Comparison of ENCODE assay signal across 28 mouse cellular contexts in the genomic region with DNA sequence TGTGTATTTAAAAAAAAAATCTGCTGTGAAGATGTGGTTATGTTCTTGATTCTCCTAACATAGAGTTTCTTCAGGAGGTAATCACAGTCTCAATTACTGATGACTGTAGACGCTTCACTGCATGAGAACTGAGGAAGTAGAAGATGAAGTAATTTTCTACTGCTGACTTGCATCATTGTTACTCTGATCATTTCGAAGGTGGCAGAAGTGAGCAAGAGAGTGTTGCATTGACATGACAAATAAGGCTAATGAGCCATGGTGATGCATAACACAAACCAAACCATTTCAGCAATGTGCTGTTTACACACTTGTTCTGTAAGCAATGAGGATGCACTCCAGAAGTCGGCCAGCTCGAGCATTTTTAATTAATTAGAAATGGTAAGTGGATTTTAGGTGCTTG.
DNase-seq lines count a peak whose midpoint lies in the region; ATAC-seq and TF ChIP-seq lines count a peak whose summit lies in the region.
"Had no signal": no experiment of that assay in that cellular context is flagged by ENCODE, and none has a peak within 500 bp of the region (broad histone marks: within the 10 kb centered on the region; RNA-seq: fewer than 3 reads in every experiment).

No protein-coding gene starts in this region.

- ATAC-seq in megakaryocyte progenitor cell, adult 5-6 weeks (replicated peaks; ENCODE audit: poor library complexity), result peak; percentile 95
- ATAC-seq: intestine, postnatal 0 days had no signal

- H3K9me3 ChIP-seq in limb, embryonic 10.5 days (replicated peaks), result no peaks in the 10 kb centered on the region
- H3K9me3 ChIP-seq: embryonic facial prominence, embryonic 10.5 days; embryonic facial prominence, embryonic 15.5 days; forebrain, embryonic 12.5 days; heart, embryonic 13.5 days; limb, embryonic 13.5 days; megakaryocyte, embryonic 14.5 days; midbrain, embryonic 12.5 days; neural tube, embryonic 13.5 days had no signal

- no peak for TF ChIP-seq POLR2A in brain, embryonic 14.5 days (IDR thresholded peaks at IDR 0.05; ENCODE audit: borderline replicate concordance, extremely low read depth, insufficient read depth, insufficient read length, poor library complexity, severe bottlenecking)

- DNase-seq in lung, postnatal 25 days (ENCODE audit: low spot score), result peak; percentile 23
- no peak for DNase-seq in lung, postnatal 4 days
- peak; percentile 34 for DNase-seq in brain, embryonic 14.5 days (ENCODE audit: low read depth)
- peak; percentile 16 for DNase-seq in splenic B cell, adult 2 months (ENCODE audit: low read depth, low spot score)
- DNase-seq in heart, adult 8-10 months (ENCODE audit: low spot score), result no peak
- DNase-seq in limb, embryonic 10.5 days (ENCODE audit: low spot score), result no peak
- DNase-seq: adrenal gland, postnatal 10 days; cerebellum, adult 11-12 months; cerebellum, postnatal 10 days; gastrocnemius, postnatal 25 days; heart, adult 18-20 months; heart, postnatal 10 days; kidney, postnatal 14 days; right cerebral cortex, postnatal 25 days; thymus, postnatal 25 days had no signal

- H3K36me3 ChIP-seq in splenic B cell, adult 2 months (ENCODE audit: control insufficient read depth, insufficient read depth, low read length, poor library complexity, severe bottlenecking), result no peaks in the 10 kb centered on the region
- no peaks in the 10 kb centered on the region for H3K36me3 ChIP-seq in limb, embryonic 10.5 days
- H3K36me3 ChIP-seq: embryonic facial prominence, embryonic 10.5 days; embryonic facial prominence, embryonic 15.5 days; forebrain, embryonic 12.5 days; heart, embryonic 13.5 days; limb, embryonic 13.5 days; midbrain, embryonic 12.5 days; neural tube, embryonic 13.5 days had no signal

- H3K4me1 ChIP-seq in limb, embryonic 10.5 days, result no peaks in the 10 kb centered on the region
- H3K4me1 ChIP-seq: embryonic facial prominence, embryonic 10.5 days; embryonic facial prominence, embryonic 15.5 days; forebrain, embryonic 12.5 days; heart, embryonic 13.5 days; limb, embryonic 13.5 days; megakaryocyte, embryonic 14.5 days; midbrain, embryonic 12.5 days; neural tube, embryonic 13.5 days had no signal

- H3K27me3 ChIP-seq in splenic B cell, adult 2 months (ENCODE audit: control insufficient read depth, insufficient read depth, low read length, poor library complexity, severe bottlenecking), result no peaks in the 10 kb centered on the region
- H3K27me3 ChIP-seq in limb, embryonic 10.5 days (ENCODE audit: low read depth, poor library complexity, severe bottlenecking), result no peaks in the 10 kb centered on the region
- H3K27me3 ChIP-seq: CH12.LX; embryonic facial prominence, embryonic 15.5 days; forebrain, embryonic 12.5 days; heart, embryonic 13.5 days; limb, embryonic 13.5 days; megakaryocyte, embryonic 14.5 days; midbrain, embryonic 12.5 days; neural tube, embryonic 13.5 days had no signal

- 81% methylated on average over 4 of the region's 4 CpGs for WGBS in limb, embryonic 10.5 days

- no peak for TF ChIP-seq CTCF in brain, embryonic 14.5 days (IDR thresholded peaks at IDR 0.05; ENCODE audit: borderline replicate concordance, extremely low read depth, insufficient read depth, insufficient read length)

- H3K4me3 ChIP-seq in limb, embryonic 10.5 days, result no peak overlapping the region
- H3K4me3 ChIP-seq: embryonic facial prominence, embryonic 10.5 days; embryonic facial prominence, embryonic 15.5 days; forebrain, embryonic 12.5 days; heart, embryonic 13.5 days; limb, embryonic 13.5 days; megakaryocyte, embryonic 14.5 days; midbrain, embryonic 12.5 days; neural tube, embryonic 13.5 days had no signal

- no peak overlapping the region for H3K27ac ChIP-seq in limb, embryonic 10.5 days
- H3K27ac ChIP-seq: embryonic facial prominence, embryonic 10.5 days; embryonic facial prominence, embryonic 15.5 days; forebrain, embryonic 12.5 days; heart, embryonic 13.5 days; hindbrain, embryonic 14.5 days; limb, embryonic 13.5 days; liver, embryonic 14.5 days; midbrain, embryonic 12.5 days; neural tube, embryonic 13.5 days had no signal

Comparison
In these comparisons a context has a peak if more than half of its experiments do, and no peak if none do; other contexts are left out.
1. DNase-seq: peak in lung, postnatal 25 days (single experiment), brain, embryonic 14.5 days (single experiment) and splenic B cell, adult 2 months (single experiment); none in lung, postnatal 4 days (0 of 2), heart, adult 8-10 months (single experiment) and limb, embryonic 10.5 days (single experiment).